Mouse (Mus musculus): ENCODE results near the gene Btf3l4.

Gene Btf3l4

DNA sequence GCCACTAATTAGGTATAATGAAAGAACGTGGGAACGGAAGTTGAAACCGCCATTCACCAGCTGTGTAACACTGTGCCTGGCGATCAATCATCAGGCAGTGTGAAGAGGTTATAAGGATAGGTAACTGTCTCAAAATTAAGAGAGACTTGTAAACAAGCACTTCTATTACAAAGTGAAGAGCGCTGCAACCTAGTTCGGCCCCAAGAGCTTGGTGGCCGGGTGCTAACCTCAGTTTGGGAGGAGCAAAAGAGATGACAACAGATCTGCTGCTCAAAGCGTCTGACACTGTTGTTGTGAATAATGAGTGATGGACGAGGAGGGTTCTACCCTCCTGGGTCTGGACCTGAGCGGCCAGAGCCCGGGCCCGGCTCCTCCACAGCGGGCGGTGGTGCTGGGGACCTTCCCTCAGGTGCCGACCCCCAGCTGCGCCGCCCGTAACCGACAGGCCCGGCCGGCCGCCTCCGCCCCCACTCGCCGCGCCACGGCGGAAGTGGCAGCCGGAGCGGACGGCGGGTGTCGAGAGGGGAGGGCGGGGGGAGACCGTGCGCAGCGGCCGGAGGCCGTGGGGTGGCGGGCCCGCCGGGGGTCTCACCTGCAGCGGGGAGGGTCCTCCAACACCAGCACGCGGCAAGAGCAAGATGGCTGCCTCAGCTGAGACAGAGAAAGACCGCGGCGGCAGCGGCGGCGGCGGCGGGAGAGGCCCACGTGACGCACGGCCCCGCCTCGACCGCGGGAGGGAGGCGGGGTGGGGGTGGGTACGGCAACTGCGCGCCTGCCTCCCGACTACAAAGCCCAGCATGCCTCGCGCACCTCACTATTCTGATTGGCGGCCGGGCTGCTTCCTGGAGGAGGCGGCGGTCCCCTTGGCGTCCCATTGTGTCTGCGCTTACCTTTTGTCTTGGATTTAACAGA is at the start of gene Btf3l4:
TSS of gene Btf3l4 (minus strand) at position 699 of the 912 bp plus-strand sequence.
- peak; percentile 85 for DNase-seq (ENCODE audit: low read depth)

DNA sequence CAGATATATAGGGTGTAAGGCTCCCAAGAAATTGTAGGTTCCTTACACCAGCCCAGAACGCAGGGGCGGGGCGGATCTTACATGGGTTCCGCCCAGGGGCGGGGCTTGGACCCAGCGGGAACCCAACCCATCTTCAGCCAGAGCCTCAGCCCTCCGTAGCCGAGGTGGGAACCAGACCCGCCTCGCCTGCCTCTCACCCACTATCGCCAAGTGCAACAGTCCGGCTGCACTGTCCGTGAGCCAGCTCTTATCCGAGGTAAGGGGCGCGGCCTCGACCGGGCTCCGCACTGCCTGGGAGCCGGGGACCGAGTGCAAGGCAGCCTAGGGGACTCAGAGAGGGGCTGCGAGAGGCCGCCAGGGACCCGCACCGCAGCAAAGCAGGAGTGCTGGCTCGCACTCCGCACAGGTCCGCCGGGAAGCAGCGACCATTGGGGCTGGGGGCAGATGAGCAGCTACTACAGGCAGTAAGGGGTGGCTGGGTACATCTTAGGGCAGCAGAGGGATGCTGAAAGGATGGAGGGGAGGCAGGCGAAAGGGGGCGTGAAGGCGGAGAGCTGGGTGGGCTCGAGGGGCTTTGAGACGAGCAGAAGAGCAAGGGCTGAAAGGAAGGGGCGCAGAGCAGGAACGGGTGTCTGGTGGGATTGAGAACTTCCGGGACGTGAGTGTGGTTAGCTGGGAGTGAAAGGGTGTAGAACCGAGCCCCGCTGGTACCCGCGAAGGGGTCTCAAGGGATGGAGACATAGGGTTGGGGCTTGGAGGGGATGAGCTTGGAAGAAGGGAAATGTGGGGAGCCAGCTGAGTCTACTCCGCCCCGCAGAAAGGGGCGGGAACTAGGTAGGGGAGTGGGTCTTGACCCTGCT is 45.8 kb upstream of the Btf3l4 start, which contains the start of gene Rab3b:
TSS of gene Rab3b (plus strand) at position 101 of the 860 bp plus-strand sequence.
- DNase-seq (ENCODE audit: low read depth) = peak; percentile 49

DNA sequence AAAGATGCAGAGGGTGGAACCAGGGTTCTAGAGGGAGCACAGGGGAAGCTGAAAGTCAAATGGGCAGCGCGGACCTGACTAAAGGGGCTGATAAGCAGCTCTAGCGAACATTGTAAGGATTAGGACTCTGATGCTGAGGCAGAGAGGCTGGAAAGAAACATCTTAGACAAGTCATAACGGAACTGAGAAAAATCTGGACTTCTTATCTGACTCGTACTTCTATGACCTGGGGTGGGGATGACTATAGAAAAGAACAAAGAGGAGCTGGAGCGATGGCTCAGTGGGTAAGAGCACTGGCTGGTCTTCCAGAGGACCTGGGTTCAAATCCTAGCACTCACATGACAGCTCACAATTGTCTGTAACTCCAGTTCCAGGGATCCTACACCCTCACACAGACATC is 44.5 kb upstream of the Btf3l4 start:
- DNase-seq (ENCODE audit: low read depth) = no peak

DNA sequence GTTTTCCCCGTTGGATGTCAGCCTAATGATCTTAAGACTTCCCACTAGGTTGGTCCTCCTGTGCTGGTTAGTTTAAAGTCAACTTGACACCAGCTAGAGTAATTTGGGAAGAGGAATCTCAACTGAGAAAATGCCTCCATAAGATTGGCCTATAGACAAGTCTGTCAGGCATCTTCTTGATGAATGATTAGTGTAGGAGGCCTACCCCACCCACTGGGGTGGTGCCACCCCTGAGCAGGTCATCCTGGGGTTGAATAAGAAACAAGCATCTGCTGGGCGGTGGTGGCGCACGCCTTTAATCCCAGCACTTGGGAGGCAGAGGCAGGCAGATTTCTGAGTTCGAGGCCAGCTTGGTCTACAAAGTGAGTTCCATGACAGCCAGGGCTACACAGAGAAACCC is 40.3 kb upstream of the Btf3l4 start:
- no peak for DNase-seq (ENCODE audit: low read depth)

DNA sequence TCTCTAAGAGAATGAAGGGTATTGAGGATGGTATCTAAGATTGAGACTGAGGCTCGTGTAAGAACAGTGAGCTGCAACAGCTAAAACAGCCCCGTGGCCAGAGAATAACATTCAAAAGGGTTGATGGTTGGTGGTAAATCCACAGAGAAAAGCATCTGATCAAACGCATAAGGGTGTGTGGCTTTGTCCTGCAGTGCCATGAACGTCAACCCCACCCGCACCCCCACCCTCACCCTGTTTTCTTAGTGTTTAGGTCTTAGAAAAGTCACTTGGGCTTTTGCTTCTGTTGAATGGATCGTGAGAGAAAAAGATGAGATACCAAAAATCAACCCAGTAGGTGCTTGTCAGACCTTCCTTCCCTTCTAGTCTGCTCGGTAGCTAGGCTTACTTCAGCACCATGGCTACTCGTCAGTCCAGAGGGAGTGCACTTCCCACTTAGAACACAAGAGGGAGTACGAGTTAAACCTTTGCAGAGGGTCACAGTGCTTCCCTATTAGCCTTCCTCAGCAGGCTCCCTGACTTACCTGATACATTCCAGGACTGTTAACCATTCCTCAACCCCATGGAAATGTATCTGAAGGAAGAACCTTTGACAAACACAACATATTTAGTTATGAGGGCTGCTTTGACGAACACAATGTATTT is 36.4 kb upstream of the Btf3l4 start:
- peak; percentile 90 for DNase-seq (ENCODE audit: low read depth)

DNA sequence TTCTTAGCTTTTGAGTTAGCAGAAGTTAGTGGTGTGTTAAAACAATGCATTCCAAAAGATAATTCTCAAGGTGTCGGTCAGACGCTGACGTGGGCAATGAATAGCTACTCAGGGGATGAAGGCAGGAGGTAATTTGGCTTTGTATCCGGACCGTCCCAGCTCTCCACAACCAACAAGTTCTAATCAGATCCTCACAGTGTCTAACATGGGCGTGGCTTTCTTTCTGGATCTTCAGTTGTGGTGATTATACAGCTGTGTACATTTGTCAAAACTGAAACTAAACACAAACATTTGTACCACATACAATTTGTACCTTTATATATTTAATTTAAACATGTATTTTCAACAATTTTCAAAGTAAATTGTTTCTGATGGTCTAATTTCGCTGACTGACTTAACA is 33.4 kb upstream of the Btf3l4 start:
- no peak for DNase-seq (ENCODE audit: low read depth)

DNA sequence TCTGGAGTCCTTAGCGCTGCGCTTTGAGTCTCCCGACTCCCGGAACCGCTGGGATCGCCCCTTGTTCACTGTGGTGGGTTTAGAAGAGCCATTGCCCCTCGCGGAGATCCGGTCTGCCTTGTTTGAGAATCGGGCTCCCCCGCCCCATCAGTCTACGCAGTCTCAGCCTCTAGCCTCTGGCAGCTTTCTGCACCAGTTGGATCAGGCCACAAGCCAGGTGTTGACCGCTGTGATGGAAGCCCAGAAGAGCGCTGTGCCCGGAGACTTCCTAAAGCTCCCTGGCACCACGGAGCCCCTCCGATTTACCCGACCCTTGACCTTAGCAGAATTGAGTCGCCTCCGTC is 15.1 kb upstream of the Btf3l4 start, which contains the start of gene A730015C16Rik:
TSS of gene A730015C16Rik (minus strand) at position 115 of the 344 bp plus-strand sequence.
- DNase-seq (ENCODE audit: low read depth) = no peak

DNA sequence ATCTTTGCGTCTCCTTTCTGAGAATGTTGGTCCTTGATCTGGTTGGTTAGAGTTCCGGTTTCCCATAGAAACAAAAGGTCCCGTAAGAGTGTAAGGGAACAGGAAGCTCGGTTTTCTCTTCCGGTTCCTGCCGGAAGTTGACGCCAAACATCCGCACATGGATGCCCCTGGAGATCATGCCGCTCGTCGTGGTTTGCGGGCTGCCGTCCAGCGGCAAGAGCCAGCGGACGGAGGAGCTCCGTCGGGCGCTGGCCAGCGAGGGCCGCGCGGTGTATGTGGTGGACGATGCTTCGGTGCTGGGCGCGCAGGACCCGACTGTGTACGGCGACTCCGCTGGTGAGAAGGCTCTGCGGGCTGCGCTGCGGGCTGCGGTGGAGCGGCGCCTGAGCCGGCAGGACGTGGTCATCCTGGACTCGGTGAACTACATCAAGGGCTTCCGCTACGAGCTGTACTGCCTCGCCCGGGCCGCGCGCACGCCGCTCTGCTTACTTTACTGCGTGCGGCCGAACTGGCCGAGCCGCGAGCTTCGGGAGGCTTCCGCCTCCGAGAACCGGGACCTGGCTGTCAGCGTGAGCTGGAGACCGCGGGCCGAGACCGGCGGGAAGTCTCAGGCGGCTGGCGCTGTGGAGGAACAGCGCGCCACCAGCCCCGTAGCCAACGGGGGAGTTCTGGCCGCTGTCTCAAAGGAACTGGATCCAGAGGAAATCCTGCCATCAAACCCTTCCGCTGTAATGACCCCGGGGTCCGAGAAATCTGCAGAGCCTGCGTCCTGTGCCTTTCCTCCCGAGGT is 14.5 kb upstream of the Btf3l4 start, which contains the start of gene Kti12:
TSS of gene Kti12 (plus strand) at position 71 of the 790 bp plus-strand sequence.
- DNase-seq (ENCODE audit: low read depth) = peak; percentile 82

DNA sequence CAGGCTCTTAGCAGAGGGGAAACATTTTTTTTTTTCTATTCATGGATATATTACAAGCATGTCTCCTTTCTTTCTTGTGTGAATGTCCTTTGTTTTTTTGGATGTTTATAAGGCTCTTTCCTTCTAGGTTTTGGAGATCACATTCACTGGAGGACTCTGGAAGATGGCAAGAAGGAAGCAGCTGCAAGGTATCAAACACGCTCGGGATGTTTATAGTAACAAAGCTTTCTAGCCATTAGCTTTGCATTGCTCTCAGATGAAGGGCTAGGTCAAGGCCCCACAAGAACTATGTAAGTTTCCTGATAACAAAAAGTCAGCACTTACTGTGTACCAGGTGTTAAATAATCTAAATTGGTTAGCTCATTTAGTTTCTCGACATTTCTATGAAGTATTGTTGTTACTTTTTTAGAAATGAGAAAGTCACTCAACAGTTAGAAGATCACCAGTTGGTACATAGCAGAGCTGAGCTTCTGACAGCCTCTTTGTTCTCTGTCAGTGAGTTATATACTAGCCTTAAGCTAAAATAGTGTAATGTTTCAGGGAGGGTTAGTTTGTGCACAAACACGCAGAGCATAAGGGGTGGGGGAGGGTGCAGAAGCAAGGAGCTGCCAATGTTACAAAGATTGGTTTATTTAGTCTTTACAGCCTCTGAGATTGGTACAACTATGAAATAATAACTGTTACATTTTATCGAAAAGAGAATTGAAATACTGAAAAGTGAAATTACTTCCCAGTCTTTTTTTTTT is 12.6 kb upstream of the Btf3l4 start:
- DNase-seq (ENCODE audit: low read depth) = no peak

DNA sequence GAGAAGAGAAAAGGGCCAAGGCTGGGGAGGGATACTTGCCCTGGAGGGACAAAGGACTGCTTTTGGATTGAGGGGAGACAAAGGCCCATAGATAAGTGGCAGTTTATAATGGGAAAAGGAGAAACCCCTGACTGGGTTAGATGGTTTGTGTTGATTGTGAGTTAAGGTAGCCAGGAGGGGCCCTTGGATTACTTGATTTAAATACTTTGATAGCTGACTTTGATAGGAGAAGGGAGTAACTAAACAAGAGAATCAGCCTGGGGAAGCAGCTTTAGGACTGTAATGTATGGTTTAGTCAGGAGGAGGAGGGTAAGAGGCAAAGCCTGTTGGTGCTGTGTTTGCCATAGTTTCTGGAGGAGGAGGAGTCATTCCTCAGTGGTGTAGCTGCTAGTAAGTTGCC is 9.9 kb upstream of the Btf3l4 start:
- no peak for DNase-seq (ENCODE audit: low read depth)

DNA sequence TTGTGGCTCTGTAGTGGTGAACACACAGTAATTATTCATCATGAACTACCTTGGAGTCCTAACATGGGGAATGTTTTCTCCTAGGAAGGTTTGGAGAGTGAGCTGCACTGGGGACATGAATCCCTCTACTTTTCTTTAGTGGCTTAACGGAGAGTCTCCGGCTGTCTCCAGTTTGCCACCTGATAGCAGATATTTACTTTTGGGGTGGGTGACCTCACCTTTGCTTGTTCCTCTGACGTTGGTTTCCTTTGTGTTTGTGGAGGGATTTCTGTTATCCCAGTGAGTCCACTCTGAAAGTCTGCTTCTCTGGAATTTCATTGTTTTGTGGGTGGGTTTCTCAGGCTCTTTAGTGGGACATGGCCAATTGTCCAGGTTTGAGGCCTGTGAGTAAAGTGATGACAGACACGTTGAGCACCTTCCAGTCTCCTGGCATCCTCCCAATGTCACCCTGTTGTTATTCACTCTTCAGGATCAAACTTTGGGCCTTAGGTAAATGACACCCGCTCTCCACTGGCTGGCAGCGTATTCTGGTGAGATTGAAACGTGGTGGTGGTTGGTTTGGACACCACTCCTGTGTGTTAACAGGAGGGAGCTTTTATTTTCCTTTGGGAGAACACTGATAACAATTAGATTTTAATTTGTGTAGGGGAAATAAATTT is 8.6 kb upstream of the Btf3l4 start:
- DNase-seq (ENCODE audit: low read depth) = no peak

DNA sequence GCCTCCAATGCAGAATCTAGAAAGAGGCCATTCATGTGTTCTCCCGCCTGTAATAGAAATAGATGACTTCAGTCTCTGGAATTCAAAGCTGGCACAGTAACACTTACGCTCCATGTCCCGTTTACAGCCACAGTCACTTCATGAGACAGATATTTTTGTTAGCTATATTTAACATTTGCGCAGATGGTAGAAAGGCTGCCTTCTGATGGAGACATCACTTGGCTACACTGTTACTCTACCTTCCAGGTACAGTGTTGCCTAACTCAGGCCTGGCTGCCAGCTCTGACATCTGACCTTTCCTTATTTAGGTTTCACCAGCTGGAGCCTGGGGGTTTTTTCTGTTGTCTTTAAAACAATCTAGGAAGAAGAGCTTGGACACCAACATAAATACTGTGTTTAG is 4.6 kb upstream of the Btf3l4 start:
- DNase-seq (ENCODE audit: low read depth) = no peak

DNA sequence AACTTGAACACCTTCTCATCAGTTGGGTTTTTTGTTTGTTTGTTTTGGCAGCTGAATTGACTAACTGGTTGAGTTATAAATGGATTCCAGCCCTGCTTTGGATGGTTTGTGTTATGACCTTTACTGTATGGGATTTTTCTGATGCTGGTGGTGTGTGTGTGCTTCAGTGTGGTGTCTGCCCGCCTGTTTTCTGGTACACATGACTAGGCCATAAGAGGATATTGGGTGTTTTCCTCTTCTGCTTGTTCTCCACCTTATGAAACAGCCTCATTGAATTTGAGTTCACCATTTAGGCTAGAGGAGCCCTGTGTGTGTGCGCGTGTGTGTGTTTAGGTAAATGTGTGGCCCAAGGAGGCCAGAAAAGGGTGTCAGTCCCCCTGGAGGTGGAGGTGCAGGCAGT is 2.1 kb upstream of the Btf3l4 start:
- DNase-seq (ENCODE audit: low read depth) = no peak

DNA sequence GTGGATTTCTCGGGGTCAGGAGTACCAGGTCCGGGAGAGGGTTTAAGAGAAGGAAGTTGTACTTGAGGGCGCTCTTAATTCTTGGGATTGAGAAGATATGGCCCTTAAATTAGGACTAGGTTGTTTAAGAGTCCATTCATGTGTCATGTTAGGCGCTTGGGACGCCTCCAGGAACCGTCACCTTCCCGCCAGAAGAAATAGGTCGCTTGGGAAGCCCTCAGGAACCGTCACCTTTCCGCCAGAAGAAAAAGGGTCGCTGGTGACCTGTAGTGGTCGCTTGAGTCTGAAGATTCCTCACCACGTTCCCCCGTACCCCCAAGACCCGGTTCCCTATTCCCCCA is 1.5 kb upstream of the Btf3l4 start:
- DNase-seq (ENCODE audit: low read depth) = no peak

DNA sequence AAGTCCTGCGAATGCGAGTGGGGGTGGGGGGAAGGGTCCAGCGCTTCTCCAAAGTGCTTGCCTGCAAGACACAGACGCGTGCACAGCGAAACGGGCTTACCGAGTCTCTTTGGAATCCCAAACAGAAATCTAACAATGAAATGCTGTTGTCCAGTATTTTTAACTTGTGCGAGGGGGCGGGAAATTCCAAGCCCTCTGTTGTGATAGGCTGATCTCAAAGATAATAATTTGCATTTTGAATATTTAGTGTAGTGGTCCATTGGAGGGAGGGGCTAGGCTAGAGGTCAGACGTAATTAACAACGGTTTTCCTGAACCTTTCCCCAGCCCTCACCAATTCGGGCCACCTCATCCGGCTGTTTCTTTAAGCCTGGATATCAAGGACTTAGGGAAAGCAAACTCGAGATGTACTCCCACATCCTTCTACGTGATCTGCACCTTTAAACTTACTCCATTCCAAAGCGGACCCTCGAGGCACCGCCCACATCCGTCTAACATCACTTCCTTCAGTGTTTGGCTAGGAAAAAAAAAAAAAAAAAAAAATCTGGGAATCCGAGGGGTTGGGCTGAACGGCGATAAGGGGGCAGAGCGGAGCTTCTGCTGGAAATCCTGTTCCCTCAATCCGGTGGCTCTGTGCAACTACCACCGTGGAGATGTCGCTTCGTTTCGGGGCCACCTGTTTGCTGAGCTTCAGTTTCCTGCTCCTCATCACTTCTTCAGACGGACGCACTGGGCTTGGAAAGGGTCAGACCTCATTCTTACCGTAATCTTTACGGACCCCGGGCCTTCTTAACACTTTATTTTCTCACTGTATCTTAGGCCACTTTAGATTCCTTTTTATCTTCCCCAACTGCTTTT is 929 bp upstream of the Btf3l4 start, which contains the start of gene Txndc12:
TSS of gene Txndc12 (plus strand) at position 487 of the 856 bp plus-strand sequence.
- peak; percentile 87 for DNase-seq (ENCODE audit: low read depth)

DNA sequence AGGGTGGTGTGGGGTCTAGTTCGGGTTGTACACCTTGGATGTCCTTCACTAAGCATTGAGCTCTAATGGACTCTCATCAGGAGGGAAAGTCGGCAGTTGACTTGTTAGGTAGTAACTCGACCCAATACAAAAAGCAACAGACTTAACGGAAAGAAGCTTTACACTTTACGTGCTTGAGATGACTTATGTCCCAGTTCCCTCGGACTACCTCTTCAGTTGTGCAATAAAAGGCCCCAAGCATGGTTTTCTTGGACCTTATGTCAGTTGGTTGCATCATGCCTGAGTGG is 357 bp upstream of the Btf3l4 start:
- DNase-seq (ENCODE audit: low read depth) = no peak

DNA sequence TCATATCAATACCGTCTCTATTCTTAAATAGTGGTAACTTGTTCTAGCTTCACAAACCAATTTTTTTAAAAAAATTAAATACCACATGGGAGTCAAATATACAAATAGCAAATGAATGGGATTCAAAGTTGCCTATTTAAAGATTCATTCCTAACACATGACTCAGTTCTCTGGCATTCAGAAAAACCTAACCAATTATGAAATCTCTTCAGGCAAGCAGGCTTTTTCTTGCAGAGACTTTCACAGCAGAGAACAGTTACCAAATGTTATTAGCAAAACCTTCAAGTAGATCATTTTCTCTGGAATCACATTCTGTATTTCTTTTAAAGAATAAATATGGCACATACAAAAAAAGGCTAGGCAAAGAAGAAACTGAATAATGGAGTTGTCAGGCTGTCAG is 2.7 kb downstream of the Btf3l4 start:
- DNase-seq (ENCODE audit: low read depth) = no peak

DNA sequence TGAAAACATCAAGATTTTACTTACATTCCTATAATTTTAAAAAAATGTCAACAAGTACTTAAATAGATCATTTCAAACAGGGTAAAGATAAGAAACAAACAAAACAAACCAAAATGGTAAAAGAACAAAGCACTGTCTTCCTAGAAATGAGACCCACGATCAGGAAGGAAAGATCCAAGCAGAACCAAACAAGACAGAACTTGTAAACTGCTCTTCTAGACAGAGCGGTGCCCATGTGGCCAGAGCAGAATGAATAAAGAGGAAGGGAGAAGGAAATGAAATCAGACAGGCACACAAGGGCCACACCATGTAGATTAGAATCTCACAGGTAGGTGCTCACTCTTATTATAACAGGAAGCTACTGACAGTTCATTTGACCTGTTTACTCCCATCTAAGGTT is 6.8 kb downstream of the Btf3l4 start:
- no peak for DNase-seq (ENCODE audit: low read depth)

DNA sequence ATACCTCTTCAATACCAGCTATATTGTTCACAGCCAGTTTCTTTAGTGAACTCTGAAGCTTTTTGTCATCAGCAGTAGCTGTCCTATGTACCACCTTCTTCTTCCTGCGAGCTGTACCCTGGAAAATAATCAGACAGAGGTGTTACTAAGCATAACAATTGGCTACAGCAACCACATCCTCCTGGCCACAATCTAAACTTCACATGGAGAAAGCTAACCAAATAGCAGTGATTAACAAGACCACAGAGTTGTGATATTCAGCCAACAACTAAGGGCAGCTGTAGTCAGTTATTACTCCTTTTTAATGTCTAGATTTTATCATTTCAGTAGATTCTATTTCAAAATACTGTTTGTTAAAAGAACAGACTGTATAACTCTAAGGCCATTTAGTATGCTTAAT is 7.3 kb downstream of the Btf3l4 start:
- DNase-seq (ENCODE audit: low read depth) = no peak

DNA sequence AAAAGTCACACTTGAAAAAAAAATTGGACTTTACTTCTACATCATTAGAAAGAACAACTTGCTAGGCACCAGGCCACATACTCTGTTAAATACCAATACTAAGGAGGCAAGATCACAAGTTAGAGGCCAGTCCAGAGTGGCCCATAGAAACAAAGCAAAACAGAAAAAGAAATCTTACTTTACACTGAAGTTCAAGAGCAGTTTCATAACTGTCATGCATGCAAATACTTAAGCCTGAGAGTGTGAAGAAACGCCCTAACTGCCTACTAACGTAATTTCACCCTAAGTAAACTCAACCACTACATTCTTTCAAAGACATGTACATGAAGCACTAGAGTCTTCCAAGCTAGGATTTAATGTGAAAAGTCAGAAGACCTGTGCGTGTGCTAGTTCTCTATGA is 7.7 kb downstream of the Btf3l4 start:
- DNase-seq (ENCODE audit: low read depth) = no peak
